In the genomic region with DNA sequence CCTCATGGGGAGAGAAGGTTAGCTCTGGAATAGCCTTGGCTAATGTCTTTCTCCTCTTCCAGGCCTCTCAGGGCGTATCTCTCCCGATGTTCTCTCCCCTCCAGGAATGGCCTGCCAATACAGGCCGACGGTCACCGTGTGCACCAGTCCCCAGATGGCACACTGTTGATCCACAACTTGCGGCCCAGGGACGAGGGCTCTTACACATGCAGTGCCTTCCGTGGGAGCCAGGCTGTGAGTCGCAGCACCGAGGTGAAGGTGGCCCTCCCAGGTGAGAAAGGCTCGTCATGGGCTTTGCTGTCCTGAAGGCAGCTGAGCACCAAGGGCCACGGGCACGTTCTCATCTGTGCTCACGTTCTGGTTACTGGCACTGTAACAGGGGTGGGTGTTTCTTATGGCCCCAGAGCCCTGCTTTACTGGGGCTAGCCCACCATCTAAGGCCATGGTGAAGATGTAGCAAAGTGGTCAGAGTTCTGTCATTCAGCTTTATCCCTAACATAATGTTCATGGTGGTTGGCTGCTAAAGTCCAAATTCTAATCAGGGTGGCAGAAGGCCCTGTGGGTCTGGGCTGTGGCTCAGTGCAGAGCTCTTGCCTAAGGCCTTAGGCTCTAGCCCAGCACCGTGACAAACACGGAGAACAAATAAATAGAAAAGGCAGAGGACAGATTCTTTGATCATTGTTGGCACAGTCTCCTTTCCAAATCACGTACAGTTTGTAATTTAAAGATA, we compare ENCODE assay signal across 27 mouse cellular contexts. TPM values are rescaled to one million over a fixed set of nuclear protein-coding genes. Genes with fewer than 3 reads are reported as not detected.
"Had no signal": no experiment of that assay in that cellular context is flagged by ENCODE, and none has a peak within 500 bp of the region (broad histone marks: within the 10 kb centered on the region; RNA-seq: fewer than 3 reads in every experiment).

No protein-coding gene starts in this region.

- H3K27me3 ChIP-seq: kidney, embryonic 15.5 days; limb, embryonic 12.5 days; limb, embryonic 15.5 days; lung, embryonic 15.5 days; midbrain, embryonic 13.5 days; neural tube, embryonic 13.5 days; stomach, embryonic 15.5 days had no signal

- H3K4me1 ChIP-seq: limb, embryonic 15.5 days; lung, embryonic 15.5 days; midbrain, embryonic 13.5 days; stomach, embryonic 15.5 days had no signal

- H3K9me3 ChIP-seq: kidney, embryonic 15.5 days; limb, embryonic 12.5 days; limb, embryonic 15.5 days; lung, embryonic 15.5 days; megakaryocyte, embryonic 14.5 days; midbrain, embryonic 10.5 days; midbrain, embryonic 13.5 days; neural tube, embryonic 13.5 days; stomach, embryonic 15.5 days had no signal

- H3K27ac ChIP-seq: kidney, embryonic 15.5 days; limb, embryonic 15.5 days; liver, embryonic 14.5 days; lung, embryonic 15.5 days; midbrain, embryonic 10.5 days; midbrain, embryonic 13.5 days; neural tube, embryonic 13.5 days; stomach, embryonic 15.5 days had no signal

- DNase-seq: kidney, adult 8-10 months; kidney, postnatal 10 days; kidney, postnatal 36 days; left cerebral cortex, postnatal 4 days; lung, adult 18-20 months; lung, postnatal 10 days; lung, postnatal 36 days; retina, postnatal 1 day; right cerebral cortex, postnatal 25 days; spleen, adult 18-20 months; thymus, adult 2 months; thymus, postnatal 14 days; thymus, postnatal 4 days had no signal

- H3K4me3 ChIP-seq: kidney, embryonic 15.5 days; limb, embryonic 12.5 days; limb, embryonic 15.5 days; lung, embryonic 15.5 days; megakaryocyte, embryonic 14.5 days; midbrain, embryonic 10.5 days; midbrain, embryonic 13.5 days; myocyte; neural tube, embryonic 13.5 days; stomach, embryonic 15.5 days had no signal

- H3K4me2 ChIP-seq: kidney, embryonic 15.5 days; limb, embryonic 12.5 days; limb, embryonic 15.5 days; lung, embryonic 15.5 days; midbrain, embryonic 13.5 days; neural tube, embryonic 13.5 days; stomach, embryonic 15.5 days had no signal

- H3K9ac ChIP-seq: kidney, embryonic 15.5 days; limb, embryonic 12.5 days; limb, embryonic 15.5 days; liver, embryonic 14.5 days; lung, embryonic 15.5 days; midbrain, embryonic 13.5 days; neural tube, embryonic 13.5 days; stomach, embryonic 15.5 days had no signal

- ATAC-seq: midbrain, embryonic 13.5 days; midbrain, embryonic 16.5 days had no signal

RNA-seq across cellular contexts. Expression of gene Papln, which starts 25.8 kb away (rescaled TPM):
- total RNA-seq: monocyte, adult 5-6 weeks; neutrophil, adult 5-6 weeks had no signal
